Mouse (Mus musculus): ENCODE data around the gene Klk6. TPM values are rescaled to one million over a fixed set of nuclear protein-coding genes. Genes with fewer than 3 reads are reported as not detected.

The Klk6 gene
- polyA plus RNA-seq, 1 experiment = not detected

GRCm38 (mm10) chr7:43781541-43781940 lies 42.8 kb upstream of the Klk6 start:
- no peaks in the 10 kb centered on the region for H3K4me1 ChIP-seq (ENCODE audit: control insufficient read depth, insufficient read depth, low read length)
- H3K27ac ChIP-seq (ENCODE audit: control insufficient read depth, insufficient read depth, low read depth, low read length, poor library complexity) = no peak overlapping the region
- 79% methylated on average over 11 of the region's 11 CpGs for WGBS
- no peak overlapping the region for H3K4me3 ChIP-seq (replicated peaks; ENCODE audit: control insufficient read depth, low read depth, low read length)
- no peak for TF ChIP-seq POLR2A (IDR thresholded peaks at IDR 0.05; ENCODE audit: borderline replicate concordance, control insufficient read depth, low read depth, low read length)
- no peak for TF ChIP-seq CTCF (IDR thresholded peaks at IDR 0.05; ENCODE audit: control insufficient read depth, insufficient read depth, low read length)

- H3K4me1 ChIP-seq (ENCODE audit: control insufficient read depth, insufficient read depth, low read length) = no peaks in the 10 kb centered on the region
- H3K27ac ChIP-seq (ENCODE audit: control insufficient read depth, insufficient read depth, low read depth, low read length, poor library complexity) = no peak overlapping the region; the same call in 1 of the 2 replicates
- no peak overlapping the region for H3K4me3 ChIP-seq (replicated peaks; ENCODE audit: control insufficient read depth, low read depth, low read length)
- TF ChIP-seq CTCF (IDR thresholded peaks at IDR 0.05; ENCODE audit: control insufficient read depth, insufficient read depth, low read length) (peak; percentile 69), POLR2A (IDR thresholded peaks at IDR 0.05; ENCODE audit: borderline replicate concordance, control insufficient read depth, low read depth, low read length) (no peak)
- WGBS = 8% methylated on average over 36 of the region's 36 CpGs
These were observed 41.7 kb upstream of the Klk6 start for GRCm38 (mm10) chr7:43782275-43783265.

GRCm38 (mm10) chr7:43785286-43785685 lies 39.0 kb upstream of the Klk6 start:
- H3K4me3 ChIP-seq (replicated peaks; ENCODE audit: control insufficient read depth, low read depth, low read length) = no peak overlapping the region
- H3K4me1 ChIP-seq (ENCODE audit: control insufficient read depth, insufficient read depth, low read length) = no peaks in the 10 kb centered on the region
- 71% methylated on average over 1 of the region's 1 CpGs for WGBS
- TF ChIP-seq POLR2A (IDR thresholded peaks at IDR 0.05; ENCODE audit: borderline replicate concordance, control insufficient read depth, low read depth, low read length) (no peak), CTCF (IDR thresholded peaks at IDR 0.05; ENCODE audit: control insufficient read depth, insufficient read depth, low read length) (no peak)
- no peak overlapping the region for H3K27ac ChIP-seq (ENCODE audit: control insufficient read depth, insufficient read depth, low read depth, low read length, poor library complexity)

- H3K4me1 ChIP-seq (ENCODE audit: control insufficient read depth, insufficient read depth, low read length) = no peaks in the 10 kb centered on the region
- no peak overlapping the region for H3K4me3 ChIP-seq (replicated peaks; ENCODE audit: control insufficient read depth, low read depth, low read length)
- no peak for TF ChIP-seq CTCF (IDR thresholded peaks at IDR 0.05; ENCODE audit: control insufficient read depth, insufficient read depth, low read length)
- H3K27ac ChIP-seq (ENCODE audit: control insufficient read depth, insufficient read depth, low read depth, low read length, poor library complexity) = no peak overlapping the region
- 68% methylated on average over 3 of the region's 3 CpGs for WGBS
These were observed 36.2 kb upstream of the Klk6 start for GRCm38 (mm10) chr7:43788096-43788495.

GRCm38 (mm10) chr7:43789295-43789694 lies 35.0 kb upstream of the Klk6 start:
- no peak overlapping the region for H3K27ac ChIP-seq (ENCODE audit: control insufficient read depth, insufficient read depth, low read depth, low read length, poor library complexity)
- H3K4me3 ChIP-seq (replicated peaks; ENCODE audit: control insufficient read depth, low read depth, low read length) = no peak overlapping the region
- TF ChIP-seq POLR2A (IDR thresholded peaks at IDR 0.05; ENCODE audit: borderline replicate concordance, control insufficient read depth, low read depth, low read length) (no peak), CTCF (IDR thresholded peaks at IDR 0.05; ENCODE audit: control insufficient read depth, insufficient read depth, low read length) (no peak)
- H3K4me1 ChIP-seq (ENCODE audit: control insufficient read depth, insufficient read depth, low read length) = no peaks in the 10 kb centered on the region
- 56% methylated on average over 2 of the region's 2 CpGs for WGBS

GRCm38 (mm10) chr7:43791591-43791990 lies 32.7 kb upstream of the Klk6 start, which contains the start of gene Klk9:
Gene Klk9 (plus strand): TSS chr7:43791891.
- WGBS = 66% methylated on average over 7 of the region's 7 CpGs
- Histone ChIP-seq H3K4me3 (replicated peaks; ENCODE audit: control insufficient read depth, low read depth, low read length) (no peak within 1 kb of the TSS), H3K27ac (ENCODE audit: control insufficient read depth, insufficient read depth, low read depth, low read length, poor library complexity) (no peak within 1 kb of the TSS), H3K4me1 (ENCODE audit: control insufficient read depth, insufficient read depth, low read length) (no peaks in the 10 kb centered on the region; the same call in 1 of the 2 replicates)
- TF ChIP-seq POLR2A (IDR thresholded peaks at IDR 0.05; ENCODE audit: borderline replicate concordance, control insufficient read depth, low read depth, low read length) (no peak), CTCF (IDR thresholded peaks at IDR 0.05; ENCODE audit: control insufficient read depth, insufficient read depth, low read length) (no peak)

- no peak for TF ChIP-seq CTCF (IDR thresholded peaks at IDR 0.05; ENCODE audit: control insufficient read depth, insufficient read depth, low read length)
- no peak for TF ChIP-seq POLR2A (IDR thresholded peaks at IDR 0.05; ENCODE audit: borderline replicate concordance, control insufficient read depth, low read depth, low read length)
- no peak overlapping the region for H3K27ac ChIP-seq (ENCODE audit: control insufficient read depth, insufficient read depth, low read depth, low read length, poor library complexity)
- no peak overlapping the region for H3K4me3 ChIP-seq (replicated peaks; ENCODE audit: control insufficient read depth, low read depth, low read length)
- no peaks in the 10 kb centered on the region; the same call in 1 of the 2 replicates for H3K4me1 ChIP-seq (ENCODE audit: control insufficient read depth, insufficient read depth, low read length)
- WGBS = 29% methylated on average over 8 of the region's 8 CpGs
These were observed 27.9 kb upstream of the Klk6 start for GRCm38 (mm10) chr7:43796355-43796754.

- no peak for TF ChIP-seq POLR2A (IDR thresholded peaks at IDR 0.05; ENCODE audit: borderline replicate concordance, control insufficient read depth, low read depth, low read length)
- no peak for TF ChIP-seq CTCF (IDR thresholded peaks at IDR 0.05; ENCODE audit: control insufficient read depth, insufficient read depth, low read length)
- Histone ChIP-seq H3K27ac (ENCODE audit: control insufficient read depth, insufficient read depth, low read depth, low read length, poor library complexity) (no peak within 1 kb of the TSS), H3K4me1 (ENCODE audit: control insufficient read depth, insufficient read depth, low read length) (no peaks in the 10 kb centered on the region; the same call in 1 of the 2 replicates), H3K4me3 (replicated peaks; ENCODE audit: control insufficient read depth, low read depth, low read length) (peak within 1 kb of the TSS; percentile 33)
- under 1% methylated on average over 28 of the region's 28 CpGs for WGBS
These were observed 26.9 kb upstream of the Klk6 start, which contains the start of gene Klk8 for GRCm38 (mm10) chr7:43797333-43797769. Gene Klk8 (plus strand): TSS chr7:43797577.

Data from bone marrow, adult 2 months (tissue).